Mouse (Mus musculus): ENCODE data around the gene Sgcd.

- TF ChIP-seq POLR2A (IDR thresholded peaks at IDR 0.05; ENCODE audit: borderline replicate concordance, control insufficient read depth, low read depth, low read length) (no peak), CTCF (IDR thresholded peaks at IDR 0.05; ENCODE audit: control insufficient read depth, insufficient read depth, low read length) (no peak)
Measured at GRCm38 (mm10) chr11:47987893-47988267, 889 bp downstream of the Sgcd start.
